Mouse (Mus musculus) retina, embryonic 14.5 days (tissue): ENCODE data around the gene Kif15.

Experiments used
- DNase-seq: peaks from one replicate; pipeline ENCODE4 v3.0.0-alpha.2; 2015; ENCODE audit warnings: low spot score

Kif15 gene

GRCm38 (mm10) chr9:122950643-122951475, at the start of gene Kif15, which contains the start of gene 1110059G10Rik:
Kif15 (plus strand) TSS chr9:122951046.
1110059G10Rik (minus strand) TSS chr9:122951000.
- peak; percentile 98 for DNase-seq

DNA sequence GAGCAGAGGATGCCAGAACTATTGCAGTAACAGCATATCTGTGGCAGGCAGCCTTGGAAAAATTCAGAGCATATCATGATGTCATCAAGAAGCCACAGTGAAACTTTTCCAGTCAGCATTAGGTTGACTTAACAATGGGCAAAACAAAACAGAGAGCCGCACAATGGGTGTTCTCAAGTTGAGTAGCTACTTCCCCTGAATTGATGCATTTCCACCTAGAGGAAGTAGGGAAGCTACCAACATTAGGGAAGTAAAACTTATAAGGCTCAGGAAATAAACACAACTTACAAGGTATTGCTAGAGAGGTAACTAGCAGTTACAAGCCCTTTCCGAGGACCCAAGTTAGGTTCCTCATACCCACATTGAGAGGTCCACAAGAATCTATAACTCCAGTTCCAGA, 49.8 kb upstream of the Kif15 start:
- DNase-seq = no peak

DNA sequence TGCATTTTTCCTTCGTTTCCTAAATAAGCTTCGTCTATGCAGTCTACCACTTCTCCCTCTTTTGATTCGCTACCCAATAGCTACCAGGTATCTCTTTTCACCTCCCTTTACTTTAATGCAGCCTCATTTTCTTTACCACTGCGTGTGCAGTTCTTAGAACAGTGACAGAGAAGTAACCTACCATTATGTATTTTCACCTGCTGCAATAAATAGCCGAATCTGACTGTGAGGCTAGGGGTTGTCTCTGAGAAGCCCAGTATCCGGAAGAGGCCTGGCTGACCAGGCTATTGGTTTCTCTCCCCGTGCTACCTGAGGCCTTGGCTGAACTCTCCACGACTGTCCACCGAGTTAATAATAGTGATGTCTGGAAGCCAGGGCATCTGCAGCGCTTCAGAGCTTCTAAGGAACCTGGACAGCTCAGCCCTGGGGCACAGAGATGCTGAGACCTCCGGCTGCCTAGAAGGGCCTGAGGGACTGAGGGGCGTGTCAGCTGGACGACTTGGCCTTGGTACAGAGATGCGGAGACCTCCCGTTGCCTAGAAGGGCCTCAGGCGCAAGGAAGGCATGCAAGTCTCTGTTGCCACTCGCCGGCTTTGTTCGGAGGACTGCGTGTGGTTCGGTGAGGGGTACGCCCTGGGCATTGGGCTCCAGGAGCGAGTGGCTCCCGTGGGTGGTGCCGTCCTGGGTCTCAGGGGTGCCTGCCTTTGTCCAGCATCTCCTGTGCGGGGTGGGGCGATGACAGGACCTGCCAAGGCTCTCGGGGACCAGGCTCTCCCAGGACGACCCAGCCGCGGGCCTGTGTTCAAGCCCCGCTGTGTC, 47.9 kb upstream of the Kif15 start:
- peak; percentile 91 for DNase-seq

GRCm38 (mm10) chr9:122922436-122922835, 28.4 kb upstream of the Kif15 start:
- no peak for DNase-seq

- peak; percentile 91 for DNase-seq
Measured at GRCm38 (mm10) chr9:122922936-122923381, 27.9 kb upstream of the Kif15 start, which contains the start of gene Zfp105. Zfp105 (plus strand) TSS chr9:122923072.

DNA sequence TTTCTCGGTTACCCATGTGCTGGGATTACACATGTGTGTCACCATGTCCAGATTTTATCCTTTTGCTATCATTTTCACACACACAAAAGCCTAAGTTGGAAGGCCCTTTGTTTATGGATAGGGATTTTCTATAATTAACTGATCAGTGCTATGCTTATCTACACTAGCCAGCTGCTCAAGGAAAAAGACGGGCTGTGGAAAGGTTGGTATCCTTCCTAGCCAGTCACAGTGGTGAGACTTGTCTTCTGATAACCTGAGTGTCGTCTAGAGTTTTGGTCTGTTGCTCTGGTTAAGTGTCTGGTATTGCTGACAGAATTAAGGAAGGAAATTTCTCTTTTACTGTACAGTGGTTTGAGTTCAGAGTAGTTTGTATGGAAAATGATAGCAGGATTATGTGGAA, 21.9 kb upstream of the Kif15 start:
- DNase-seq = no peak

DNA sequence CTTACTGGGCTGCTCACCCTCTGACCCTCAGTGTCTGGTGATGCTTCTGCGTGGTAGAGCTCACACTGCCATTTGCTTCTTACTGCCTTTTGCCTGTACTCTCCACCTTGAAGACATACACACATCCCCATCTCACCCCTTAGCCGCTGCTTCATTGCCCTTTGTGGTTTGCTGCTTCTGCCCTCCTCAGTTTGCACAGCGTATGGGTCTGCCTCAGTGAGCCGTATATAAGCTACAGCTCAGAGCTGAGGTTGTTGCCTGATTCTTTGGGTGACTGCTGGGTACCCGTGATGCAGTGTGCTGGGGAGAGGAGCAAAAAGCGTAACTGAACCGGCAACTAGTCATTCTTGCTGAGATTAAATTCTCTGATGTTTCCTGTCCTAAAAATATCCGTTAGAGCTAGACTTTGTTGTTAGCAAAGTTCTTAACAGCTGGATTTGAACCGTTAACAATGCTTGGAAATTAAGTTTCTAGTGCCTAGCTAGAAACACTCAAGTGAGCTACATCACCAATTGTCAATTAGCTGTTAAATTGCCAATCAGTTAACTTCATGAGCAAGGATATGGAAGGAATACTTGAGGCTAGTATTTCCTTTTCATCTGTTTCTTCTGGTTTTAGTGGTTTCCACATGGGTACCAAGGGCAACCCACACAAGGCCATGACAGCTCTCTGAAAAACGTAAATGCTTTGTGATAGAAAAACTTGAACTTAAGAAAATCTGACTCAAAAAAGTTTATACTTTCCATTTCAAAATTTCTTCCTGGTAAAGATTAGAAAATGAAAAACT, 47.8 kb downstream of the Kif15 start:
- no peak for DNase-seq

GRCm38 (mm10) chr9:122999193-122999586, 48.3 kb downstream of the Kif15 start:
- DNase-seq = no peak

DNA sequence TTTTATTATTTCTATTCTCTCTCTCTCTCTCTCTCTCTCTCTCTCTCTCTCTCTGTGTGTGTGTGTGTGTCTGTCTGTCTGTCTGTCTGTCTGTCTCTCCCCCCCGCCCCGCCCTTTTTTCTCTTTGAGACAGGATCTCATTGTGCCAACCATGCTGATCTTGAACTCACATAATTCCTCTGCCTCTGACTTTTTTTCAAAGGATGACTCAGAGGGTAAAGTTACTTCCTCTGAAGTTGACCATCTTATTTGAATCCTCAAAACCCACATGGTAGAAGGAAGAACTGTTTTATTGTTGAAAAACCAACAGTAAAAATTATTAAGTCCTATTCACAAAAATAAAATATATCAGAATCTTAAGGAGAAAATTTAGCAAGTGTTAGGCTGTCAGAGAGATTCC, 53.9 kb downstream of the Kif15 start:
- no peak for DNase-seq

- DNase-seq = peak; percentile 27
Measured at GRCm38 (mm10) chr9:123006071-123006470, 55.2 kb downstream of the Kif15 start.

DNA sequence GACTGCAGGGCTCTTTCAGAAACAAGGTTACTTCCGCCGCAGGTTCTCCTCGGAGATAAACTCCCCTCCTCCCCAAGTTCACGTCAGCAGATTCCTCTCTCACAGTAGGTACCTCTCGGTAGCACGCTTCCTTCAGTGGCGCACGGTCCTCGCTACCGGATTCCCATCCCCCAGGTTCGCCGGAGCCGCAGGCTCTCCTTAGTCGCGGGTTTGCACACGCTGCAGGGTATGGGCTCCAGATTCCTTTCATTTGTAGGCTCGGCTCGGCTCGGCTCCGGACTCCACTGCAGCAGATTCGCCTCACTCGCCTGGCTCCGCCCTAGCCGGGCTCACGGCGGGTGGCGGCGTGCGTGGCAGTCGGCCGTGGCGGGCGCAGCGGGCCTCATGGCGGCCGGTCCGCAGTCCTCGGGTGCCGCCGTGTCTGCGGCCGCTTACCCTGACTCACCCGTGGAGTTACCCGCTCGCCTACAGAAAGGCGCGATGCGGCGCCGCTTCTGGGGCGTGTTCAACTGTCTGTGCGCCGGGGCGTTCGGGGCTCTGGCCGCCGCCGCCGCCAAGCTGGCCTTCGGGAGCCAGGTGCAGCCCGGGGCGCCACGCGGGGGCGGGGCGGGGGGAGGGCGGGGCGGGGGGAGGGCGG, 70.3 kb downstream of the Kif15 start, which contains the start of gene Tmem42:
Gene Tmem42, plus strand, starts transcription at position 332 of the 637 bp plus-strand sequence.
- peak; percentile 85 for DNase-seq

DNA sequence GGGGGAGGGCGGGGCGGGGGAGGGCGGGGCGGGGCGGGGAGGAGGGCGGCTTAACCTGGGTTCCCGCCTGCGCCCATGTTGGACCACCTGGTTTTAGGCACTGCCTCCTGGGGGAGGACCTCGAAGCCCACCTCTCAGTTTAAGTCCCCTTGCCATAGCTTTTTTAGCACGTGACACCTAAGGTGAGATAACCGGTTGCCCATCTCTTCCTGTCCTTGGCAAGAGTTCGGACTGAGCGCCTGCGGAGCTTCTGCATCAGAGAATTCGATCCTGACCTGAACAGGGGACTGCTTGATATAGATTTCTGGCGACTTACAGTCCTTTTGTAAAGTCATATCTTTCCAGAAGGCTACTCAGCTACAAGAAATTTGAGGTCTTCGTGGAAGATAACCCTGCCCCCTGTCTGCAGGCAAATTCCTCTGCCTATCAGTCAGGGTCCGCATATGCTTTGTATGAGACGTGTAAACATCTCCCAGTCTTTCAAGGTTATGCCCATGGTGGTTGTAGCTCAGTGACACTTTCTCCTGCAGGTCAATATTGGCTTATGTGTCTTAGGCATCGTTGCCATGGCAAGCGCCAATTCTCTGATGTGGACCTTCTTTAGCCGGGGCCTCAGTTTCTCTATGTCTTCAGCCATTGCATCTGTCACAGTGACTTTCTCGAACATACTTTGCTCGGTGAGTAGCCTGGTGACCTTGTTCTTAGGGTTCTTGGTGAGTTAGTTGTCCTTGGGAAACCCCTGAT, 71.0 kb downstream of the Kif15 start:
- DNase-seq = no peak

DNA sequence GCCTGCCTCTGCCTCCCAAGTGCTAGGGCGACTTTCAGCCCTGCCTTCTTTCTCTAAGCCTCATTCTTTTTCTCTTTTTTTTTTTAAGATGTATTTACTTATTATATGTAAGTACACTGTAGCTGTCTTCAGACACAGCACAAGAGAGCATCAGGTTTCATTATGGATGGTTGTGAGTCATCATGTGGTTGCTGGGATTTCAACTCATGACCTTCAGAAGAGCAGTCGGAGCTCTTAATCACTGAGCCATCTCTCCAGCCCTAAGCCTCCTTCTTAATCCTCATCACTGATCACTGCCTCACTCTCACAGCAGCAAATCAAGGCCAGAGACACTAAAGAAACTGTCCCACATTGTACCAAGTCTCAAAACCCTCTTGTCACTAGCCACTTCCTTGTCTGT, 73.4 kb downstream of the Kif15 start:
- DNase-seq = no peak

DNA sequence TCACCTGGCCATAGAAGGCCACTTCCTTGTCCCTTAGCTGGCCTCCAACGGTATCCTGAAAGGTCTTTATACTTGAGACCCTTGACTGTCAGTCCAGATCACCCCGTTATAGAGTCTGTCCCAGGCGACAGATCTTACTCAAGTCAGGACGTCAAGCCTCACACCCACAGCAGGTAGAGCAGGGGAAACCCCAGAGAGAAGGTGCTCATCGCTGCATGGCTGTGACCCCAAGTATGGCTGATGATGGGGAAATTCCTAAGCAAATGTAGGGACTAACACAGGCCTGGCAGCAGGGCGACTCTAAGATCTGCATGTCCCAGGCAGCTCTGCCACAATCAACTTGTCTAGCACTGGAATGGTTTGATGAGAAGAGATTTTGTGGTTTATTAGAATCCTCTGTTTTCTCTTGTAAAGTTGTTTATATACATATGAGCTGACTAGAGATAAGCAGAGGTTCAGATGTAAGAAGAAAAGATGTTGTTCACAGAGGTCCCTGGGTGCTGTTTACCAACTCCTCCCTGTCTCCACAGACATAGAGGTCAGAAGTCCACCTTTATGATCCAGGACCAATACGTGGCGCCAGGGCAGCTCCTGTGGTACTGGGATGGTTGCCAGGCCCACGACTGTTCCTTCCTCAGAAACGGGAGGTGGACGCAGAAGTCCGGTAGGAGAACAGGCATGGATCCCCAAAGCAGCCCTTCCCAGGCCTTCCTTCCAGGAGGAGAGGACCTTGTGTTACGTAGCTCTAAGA, 80.8 kb downstream of the Kif15 start:
- DNase-seq = no peak

DNA sequence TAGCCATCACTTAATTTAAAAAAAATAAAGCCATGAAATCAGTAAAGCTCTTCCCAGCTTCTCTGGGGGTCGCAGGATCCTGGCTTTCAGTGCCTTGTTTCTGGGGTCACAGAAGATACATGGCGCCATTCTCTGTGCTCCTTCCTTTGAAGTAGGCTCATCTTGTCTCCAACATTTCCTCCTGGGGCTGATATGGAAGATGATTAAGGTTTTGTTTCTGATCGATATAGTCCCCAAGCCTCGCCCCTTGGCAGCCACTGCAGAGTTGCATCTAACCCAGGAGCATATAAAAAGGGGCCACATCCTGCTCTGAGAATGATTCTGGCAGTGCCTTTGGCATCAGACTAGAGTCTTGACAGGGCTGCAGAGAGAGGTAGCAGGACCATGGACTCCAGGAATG, 83.6 kb downstream of the Kif15 start, which contains the start of gene Tgm4:
Gene Tgm4, plus strand, starts transcription at position 301 of the 400 bp plus-strand sequence.
- no peak for DNase-seq

GRCm38 (mm10) chr9:123047665-123048064, 96.8 kb downstream of the Kif15 start:
- no peak for DNase-seq

GRCm38 (mm10) chr9:123058724-123059292, 108.0 kb downstream of the Kif15 start:
- DNase-seq = no peak

GRCm38 (mm10) chr9:123060172-123060571, 109.3 kb downstream of the Kif15 start:
- DNase-seq = no peak
